Mouse (Mus musculus) thymus, adult 2 months (tissue): ENCODE data around the gene Zdhhc5.

Experiments used
- CTCF ChIP-seq: fragments of 200-500 bp; IDR thresholded peaks from 2 replicates; pipeline ENCODE4 v1.5.1; 2012; ENCODE audit warnings: mild to moderate bottlenecking, control low read depth, low read length, moderate library complexity, borderline replicate concordance; ENCODE audit not compliant: control insufficient read depth, poor library complexity, insufficient read depth; ENCODE audit errors: extremely low read depth
- POLR2A ChIP-seq: fragments of 200-500 bp; IDR thresholded peaks from 2 replicates; pipeline ENCODE4 v1.6.1; 2012; ENCODE audit warnings: mild to moderate bottlenecking, low read length, control low read depth, moderate library complexity; ENCODE audit not compliant: control insufficient read depth, poor library complexity, insufficient read depth; ENCODE audit errors: extremely low read depth

DNA sequence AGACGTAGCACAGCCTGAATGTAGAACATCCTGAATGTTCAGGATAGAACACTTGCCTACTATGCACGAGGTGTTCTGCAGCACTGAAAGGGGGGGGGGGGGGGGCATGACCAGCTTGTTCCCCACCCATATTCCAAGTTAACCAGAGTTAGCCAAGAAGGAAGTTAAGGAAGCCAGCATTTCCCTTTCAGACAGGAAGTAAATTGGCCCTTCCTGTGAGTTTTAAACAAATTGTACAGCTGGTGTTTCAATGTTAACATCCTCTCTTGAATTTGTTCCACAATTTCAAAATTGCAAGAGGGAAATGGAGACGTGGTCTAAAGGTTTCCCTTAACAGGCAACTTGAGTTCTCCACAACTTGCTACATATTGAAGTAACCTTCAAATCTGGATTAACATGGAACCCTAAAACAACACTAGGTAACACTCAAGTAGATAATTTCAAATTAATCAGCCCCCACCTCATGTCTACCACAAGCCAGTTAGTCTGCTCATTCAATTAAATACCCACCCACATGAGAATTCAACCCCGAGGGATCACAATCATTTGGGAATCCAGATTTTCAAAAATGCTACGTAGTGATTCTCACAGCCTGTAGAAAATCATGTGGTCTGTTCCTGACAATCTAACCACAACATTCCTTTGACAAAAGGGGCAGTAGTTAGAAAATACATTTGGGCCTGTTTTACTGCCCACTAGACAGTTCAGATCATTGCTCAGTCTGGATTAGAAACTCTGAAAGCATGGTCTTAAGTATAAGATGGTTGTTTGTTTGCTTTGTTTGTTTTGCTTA, 76.4 kb downstream of the Zdhhc5 start:
- no peak for TF ChIP-seq CTCF
- TF ChIP-seq POLR2A = no peak
